Mouse (Mus musculus): ENCODE data around the gene Tmem200c. TPM values are rescaled to one million over a fixed set of nuclear protein-coding genes. Genes with fewer than 3 reads are reported as not detected.

Gene Tmem200c
- total RNA-seq, 2 experiments from 2014 or later, result 0.07 TPM; not detected in 1

DNA sequence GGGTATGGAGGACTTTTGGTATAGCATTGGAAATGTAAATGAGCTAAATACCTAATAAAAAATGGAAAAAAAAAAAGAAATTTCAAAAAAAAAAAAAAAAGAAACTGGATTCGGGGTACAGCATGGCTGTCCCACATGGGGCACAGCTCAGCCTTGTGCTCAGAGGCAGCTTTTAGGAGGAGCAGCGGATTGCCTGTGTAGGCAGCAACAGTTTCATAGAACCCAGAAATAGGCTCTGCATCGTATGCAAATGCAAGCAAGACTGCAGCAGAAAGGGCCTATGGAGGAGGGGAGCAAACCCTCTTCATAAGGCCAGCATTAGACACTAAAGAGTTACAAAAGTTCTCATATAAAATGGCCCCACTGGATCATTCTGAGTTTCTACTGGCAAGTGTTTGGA is 64.2 kb downstream of the Tmem200c start:
- no peak for DNase-seq
- intact Hi-C loops (cut with DNase I), result no loop called here

Other genes starting within 250 kb of the Tmem200c start
- gene Epb41l3, start 249.1 kb downstream of the Tmem200c start, total RNA-seq (2021), result 10 to 100 TPM; 16.1 to 17.1 TPM

All from heart, postnatal 14 days (tissue).